Mouse (Mus musculus) stomach, embryonic 14.5 days (tissue): ENCODE data around the gene Sebox. TPM values are rescaled to one million over a fixed set of nuclear protein-coding genes. Genes with fewer than 3 reads are reported as not detected.

Experiments used
- ATAC-seq: fragments of 200-750 bp; cut with Nextera tagmentation; 2 replicates; pipeline ENCODE4 v1.8.0; 2017; ENCODE audit warnings: low read depth, moderate TSS enrichment; ENCODE audit not compliant: insufficient number of reproducible peaks, insufficient read depth, low FRiP score
- H3K27ac ChIP-seq: fragments of 300-500 bp; sonication (generic); 2 replicates; pipeline ENCODE4 v1.5.1; 2014; ENCODE audit warnings: mild to moderate bottlenecking, low read length, moderate library complexity, mixed read lengths
- H3K27me3 ChIP-seq: fragments of 300-500 bp; sonication (generic); 2 replicates; pipeline ENCODE4 v1.6.1; 2014; ENCODE audit warnings: low read length, control low read depth, mixed read lengths; ENCODE audit not compliant: control insufficient read depth, insufficient read depth
- H3K36me3 ChIP-seq: fragments of 300-500 bp; sonication (generic); 2 replicates; pipeline ENCODE4 v1.6.1; 2014; ENCODE audit warnings: mild to moderate bottlenecking, control low read depth, low read length, moderate library complexity, mixed read lengths; ENCODE audit not compliant: control insufficient read depth, insufficient read depth
- H3K4me1 ChIP-seq: fragments of 300-500 bp; sonication (generic); 2 replicates; pipeline ENCODE4 v1.6.1; 2014; ENCODE audit warnings: low read length, control low read depth, mixed read lengths; ENCODE audit not compliant: control insufficient read depth, insufficient read depth
- H3K4me2 ChIP-seq: fragments of 300-500 bp; sonication (generic); replicated peaks from 2 replicates; pipeline ENCODE4 v1.6.1; 2014; ENCODE audit warnings: low read depth, low read length, control low read depth
- H3K4me3 ChIP-seq: fragments of 300-500 bp; sonication (generic); 2 replicates; pipeline ENCODE4 v1.5.1; 2014; ENCODE audit warnings: low read depth, low read length, control low read depth
- H3K9ac ChIP-seq: fragments of 300-500 bp; sonication (generic); replicated peaks from 2 replicates; pipeline ENCODE4 v1.6.1; 2014; ENCODE audit warnings: low read depth, mild to moderate bottlenecking, control low read depth, low read length, moderate library complexity, mixed read lengths
- H3K9me3 ChIP-seq: fragments of 300-500 bp; sonication (generic); 2 replicates; pipeline ENCODE4 v1.6.1; 2016; ENCODE audit warnings: low read depth, low read length, control low read depth; ENCODE audit not compliant: control insufficient read depth
- WGBS: fragments of 180-500 bp; shearing (Covaris S2); extraction: QIAGEN DNeasy Blood & Tissue Kit; methylation state at CpG from one replicate; pipeline ENCODE4 v1.1.7; 2014; 5-methylcytosine and 5-hydroxymethylcytosine counted together
- polyA plus RNA-seq: library from polyadenylated mRNA; unstranded; fragments of >200 nt; fragmentation: Nextera tagmentation; extraction: Ambion mirVana; gene quantifications from 2 replicates; pipeline ENCODE4 v1.2.1, GENCODE M21; 2014

The Sebox gene
- polyA plus RNA-seq, 1 experiment from 2014 or later, result not detected

GRCm38 (mm10) chr11:78488168-78488567 is 15.1 kb upstream of the Sebox start:
- H3K36me3 ChIP-seq, result no peaks in the 10 kb centered on the region
- no peak overlapping the region for H3K27ac ChIP-seq
- no peak overlapping the region for H3K4me2 ChIP-seq
- no peak overlapping the region for H3K4me3 ChIP-seq
- H3K27me3 ChIP-seq, result peaks cover 45% of the 10 kb centered on the region
- no peak for ATAC-seq
- no peaks in the 10 kb centered on the region for H3K9me3 ChIP-seq
- WGBS, result 3% methylated on average over 8 of the region's 8 CpGs
- H3K9ac ChIP-seq, result no peak overlapping the region
- H3K4me1 ChIP-seq, result no peaks in the 10 kb centered on the region

- Histone ChIP-seq H3K27me3 (peaks cover 48% of the 10 kb centered on the region), H3K4me1 (no peaks in the 10 kb centered on the region), H3K4me2 (peak overlapping the region; percentile 35), H3K27ac (no peak overlapping the region), H3K4me3 (peak overlapping the region; percentile 19), H3K9ac (no peak overlapping the region), H3K36me3 (no peaks in the 10 kb centered on the region), H3K9me3 (no peaks in the 10 kb centered on the region)
- 9% methylated on average over 48 of the region's 48 CpGs for WGBS
- no peak for ATAC-seq
Measured at GRCm38 (mm10) chr11:78490781-78491241, 12.4 kb upstream of the Sebox start.

- 5% methylated on average over 6 of the region's 6 CpGs for WGBS
Measured at GRCm38 (mm10) chr11:78495904-78496303, 7.3 kb upstream of the Sebox start.

DNA sequence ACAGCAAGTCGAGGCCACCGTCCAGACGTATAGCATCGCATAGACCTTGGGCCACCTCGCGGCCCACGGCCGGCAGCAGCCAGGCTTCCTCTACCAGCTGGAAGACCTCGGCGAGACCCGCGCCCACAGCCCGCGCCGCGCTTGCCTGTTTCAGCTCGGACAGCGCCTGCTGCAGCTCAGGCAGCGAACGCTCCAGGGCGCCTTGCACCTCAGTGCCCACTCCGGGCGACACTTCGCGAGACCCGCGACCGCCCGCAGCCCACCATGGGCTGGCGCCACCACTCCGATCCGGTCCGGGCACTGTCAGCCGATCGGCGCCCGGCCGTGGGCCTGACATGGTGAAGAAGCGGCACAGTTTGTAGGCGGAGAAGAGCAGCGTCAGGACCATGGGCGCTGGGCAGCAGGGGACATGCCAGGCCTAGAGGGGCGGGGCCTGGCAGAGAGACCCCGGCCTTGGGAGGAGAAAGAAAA is 6.1 kb upstream of the Sebox start:
- no peaks in the 10 kb centered on the region for H3K9me3 ChIP-seq
- no peak overlapping the region for H3K27ac ChIP-seq
- H3K4me2 ChIP-seq, result peak overlapping the region; percentile 96
- under 1% methylated on average over 43 of the region's 44 CpGs for WGBS
- no peaks in the 10 kb centered on the region for H3K36me3 ChIP-seq
- peaks cover 13% of the 10 kb centered on the region for H3K27me3 ChIP-seq
- H3K4me1 ChIP-seq, result no peaks in the 10 kb centered on the region
- ATAC-seq, result peak; percentile 4
- peak overlapping the region; percentile 50 for H3K4me3 ChIP-seq
- peak overlapping the region; percentile 36; the same call in 1 of the 2 replicates for H3K9ac ChIP-seq

More at GRCm38 (mm10) chr11:78495904-78496303, 7.3 kb upstream of the Sebox start:
- Histone ChIP-seq H3K4me3 (no peak overlapping the region), H3K27me3 (peaks cover 23% of the 10 kb centered on the region), H3K9ac (no peak overlapping the region), H3K27ac (no peak overlapping the region), H3K36me3 (no peaks in the 10 kb centered on the region), H3K4me2 (no peak overlapping the region), H3K9me3 (no peaks in the 10 kb centered on the region), H3K4me1 (no peaks in the 10 kb centered on the region)
- ATAC-seq, result no peak

DNA sequence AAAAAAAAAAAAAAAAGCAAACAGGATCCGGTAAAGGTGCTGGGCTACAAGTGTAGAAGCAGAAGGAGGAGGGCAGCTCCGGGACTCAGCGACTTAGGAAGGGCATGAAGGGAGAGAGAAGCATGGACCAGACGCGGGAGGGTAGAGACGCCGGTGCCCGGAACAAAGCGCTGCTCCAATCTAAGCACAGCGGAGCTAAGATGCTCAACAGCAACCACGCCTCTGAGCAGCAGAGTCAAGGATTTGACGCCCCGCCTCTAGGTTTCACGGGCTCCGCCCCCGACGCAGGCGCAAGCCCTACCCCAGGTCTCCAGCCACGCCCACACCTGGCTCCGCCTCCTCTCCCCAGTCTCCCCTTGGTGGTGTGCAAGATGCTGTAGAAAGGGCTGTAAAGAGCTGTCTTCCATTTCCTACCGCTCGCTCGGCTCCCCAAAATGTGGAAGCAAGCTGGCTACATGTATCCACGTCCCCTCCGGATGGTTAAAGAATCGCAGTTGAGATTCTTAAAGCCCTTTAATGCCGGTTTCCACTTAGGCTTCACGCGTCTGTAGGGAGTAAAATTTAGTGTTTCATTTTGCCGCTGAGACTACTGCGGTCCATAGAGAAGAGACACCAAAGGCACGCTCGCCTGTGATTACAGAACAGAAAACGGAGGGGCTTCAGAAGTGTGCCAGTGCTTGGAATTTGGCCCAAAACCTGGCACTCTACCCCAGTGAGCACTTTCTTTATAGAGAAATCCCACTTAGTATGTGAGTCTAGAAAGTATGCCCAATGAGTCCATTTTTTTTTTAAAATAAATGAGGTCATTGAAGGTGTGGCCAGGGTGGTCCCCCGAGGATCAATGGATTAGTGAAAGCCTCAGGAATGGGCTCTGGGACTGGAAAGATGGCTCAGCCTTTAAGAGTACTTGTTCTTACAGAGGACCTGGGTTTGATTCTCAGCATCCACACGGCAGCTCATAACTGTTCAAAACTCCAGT is 5.4 kb upstream of the Sebox start, which contains the start of gene Sarm1:
TSS of gene Sarm1 (minus strand) at position 211 of the 979 bp plus-strand sequence.
- Histone ChIP-seq H3K36me3 (no peaks in the 10 kb centered on the region), H3K4me2 (peak within 1 kb of the TSS; percentile 96), H3K4me1 (no peaks in the 10 kb centered on the region), H3K27ac (no peak within 1 kb of the TSS), H3K9ac (peak within 1 kb of the TSS; percentile 36; the same call in 1 of the 2 replicates), H3K4me3 (peak within 1 kb of the TSS; percentile 50), H3K27me3 (peaks cover 13% of the 10 kb centered on the region), H3K9me3 (no peaks in the 10 kb centered on the region)
- 3% methylated on average over 36 of the region's 36 CpGs for WGBS
- ATAC-seq, result peak; percentile 97

DNA sequence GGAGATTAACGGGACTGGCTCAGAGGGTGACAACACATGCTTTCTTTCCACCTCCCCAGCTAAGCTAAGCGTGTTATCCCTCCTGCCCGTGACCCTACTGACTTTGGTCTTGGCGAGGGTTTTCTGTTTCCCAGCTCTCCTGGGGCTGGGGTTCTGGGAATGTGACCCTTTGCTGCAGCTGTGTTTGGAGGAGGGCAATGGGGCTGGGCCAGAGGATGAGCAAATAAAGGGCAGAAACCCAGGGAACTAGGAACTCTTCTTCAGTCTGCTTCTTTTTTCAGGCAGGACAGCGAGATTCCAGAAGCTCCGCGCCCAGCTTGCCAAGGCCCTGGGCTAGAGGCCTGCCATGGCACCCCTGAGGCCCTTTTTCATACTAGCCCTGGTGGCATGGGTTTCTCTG is 4.2 kb upstream of the Sebox start, which contains the start of gene Vtn:
TSS of gene Vtn (plus strand) at position 88 of the 400 bp plus-strand sequence.
- Histone ChIP-seq H3K36me3 (no peaks in the 10 kb centered on the region), H3K4me3 (peak within 1 kb of the TSS; percentile 50), H3K27me3 (peaks cover 13% of the 10 kb centered on the region), H3K9ac (0 out of 2 replicates have a peak within 1 kb of the TSS, but pooled peaks have one; percentile 3), H3K4me2 (peak within 1 kb of the TSS; percentile 96), H3K9me3 (no peaks in the 10 kb centered on the region), H3K27ac (no peak within 1 kb of the TSS), H3K4me1 (no peaks in the 10 kb centered on the region)
- no peak for ATAC-seq
- WGBS, result 48% methylated on average over 7 of the region's 7 CpGs

DNA sequence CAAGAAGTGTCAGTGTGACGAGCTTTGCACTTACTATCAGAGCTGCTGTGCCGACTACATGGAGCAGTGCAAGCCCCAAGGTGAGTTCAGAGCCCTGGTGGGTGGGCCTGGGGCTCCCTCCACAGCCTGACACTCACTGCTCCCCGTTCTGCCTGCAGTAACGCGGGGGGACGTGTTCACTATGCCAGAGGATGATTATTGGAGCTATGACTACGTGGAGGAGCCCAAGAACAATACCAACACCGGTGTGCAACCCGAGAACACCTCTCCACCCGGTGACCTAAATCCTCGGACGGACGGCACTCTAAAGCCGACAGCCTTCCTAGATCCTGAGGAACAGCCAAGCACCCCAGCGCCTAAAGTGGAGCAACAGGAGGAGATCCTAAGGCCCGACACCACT is 3.7 kb upstream of the Sebox start:
- H3K4me3 ChIP-seq, result no peak overlapping the region
- no peak for ATAC-seq
- H3K9ac ChIP-seq, result no peak overlapping the region
- no peak overlapping the region for H3K27ac ChIP-seq
- no peaks in the 10 kb centered on the region for H3K36me3 ChIP-seq
- H3K4me1 ChIP-seq, result no peaks in the 10 kb centered on the region
- no peaks in the 10 kb centered on the region for H3K9me3 ChIP-seq
- 36% methylated on average over 16 of the region's 16 CpGs for WGBS
- peaks cover 13% of the 10 kb centered on the region for H3K27me3 ChIP-seq
- H3K4me2 ChIP-seq, result no peak overlapping the region

GRCm38 (mm10) chr11:78500623-78501202 is 2.5 kb upstream of the Sebox start:
- WGBS, result 54% methylated on average over 9 of the region's 9 CpGs
- Histone ChIP-seq H3K9me3 (no peaks in the 10 kb centered on the region), H3K4me2 (no peak overlapping the region), H3K4me3 (no peak overlapping the region), H3K9ac (no peak overlapping the region), H3K36me3 (no peaks in the 10 kb centered on the region), H3K27ac (no peak overlapping the region), H3K27me3 (peaks cover 10% of the 10 kb centered on the region), H3K4me1 (no peaks in the 10 kb centered on the region)
- no peak for ATAC-seq
